Comparison of ENCODE assay signal across 27 mouse cellular contexts in the genomic region with DNA sequence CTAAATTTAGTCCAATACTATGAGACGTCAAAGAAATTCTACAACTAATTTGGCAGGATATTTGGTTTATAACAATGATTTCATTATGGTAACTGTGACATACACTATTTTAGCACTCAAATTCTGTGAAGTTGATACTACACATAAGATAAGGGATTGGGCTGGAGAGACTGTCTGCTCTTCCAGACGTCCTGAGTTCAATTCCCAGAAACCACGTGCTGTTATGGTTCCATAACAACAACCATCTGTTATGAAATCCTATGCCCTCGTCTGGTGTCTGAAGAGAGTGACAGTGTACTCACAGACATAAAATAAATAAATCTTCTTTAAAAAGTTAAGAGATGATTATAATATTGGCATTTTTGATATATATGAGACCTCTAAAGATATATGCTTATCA.
"Had no signal": no experiment of that assay in that cellular context is flagged by ENCODE, and none has a peak within 500 bp of the region (broad histone marks: within the 10 kb centered on the region; RNA-seq: fewer than 3 reads in every experiment).

No protein-coding gene starts in this region.

- ATAC-seq: hindbrain, embryonic 16.5 days; inflammation-experienced regulatory T-cells, adult 6 months; intestine, embryonic 15.5 days; intestine, postnatal 0 days had no signal

- H3K4me3 ChIP-seq: heart, embryonic 10.5 days; heart, embryonic 12.5 days; hindbrain, embryonic 10.5 days; hindbrain, embryonic 12.5 days; intestine, embryonic 15.5 days; layer of hippocampus, adult 2 months; left cerebral cortex, adult 2 months; limb, embryonic 10.5 days; limb, embryonic 12.5 days; liver, embryonic 13.5 days; liver, embryonic 15.5 days had no signal

- H3K27me3 ChIP-seq: heart, embryonic 12.5 days; hindbrain, embryonic 12.5 days; intestine, embryonic 15.5 days; limb, embryonic 12.5 days; liver, embryonic 13.5 days; liver, embryonic 15.5 days had no signal

- H3K9me3 ChIP-seq: heart, embryonic 10.5 days; heart, embryonic 12.5 days; hindbrain, embryonic 10.5 days; hindbrain, embryonic 12.5 days; intestine, embryonic 15.5 days; limb, embryonic 10.5 days; limb, embryonic 12.5 days; liver, embryonic 15.5 days had no signal

- DNase-seq: gastrocnemius, postnatal 10 days; gastrocnemius, postnatal 25 days; heart, adult 18-20 months; heart, postnatal 10 days; heart, postnatal 4 days; kidney, adult 18-20 months; kidney, adult 8-10 months; kidney, postnatal 10 days; kidney, postnatal 25 days; kidney, postnatal 4 days; liver; liver, embryonic 13.5 days had no signal

- H3K27ac ChIP-seq: heart, embryonic 10.5 days; hindbrain, embryonic 10.5 days; hindbrain, embryonic 12.5 days; hindbrain, embryonic 14.5 days; intestine, embryonic 15.5 days; layer of hippocampus, adult 2 months; left cerebral cortex, adult 2 months; limb, embryonic 10.5 days; limb, embryonic 12.5 days; liver, embryonic 13.5 days; liver, embryonic 15.5 days had no signal

- H3K9ac ChIP-seq: heart, embryonic 12.5 days; hindbrain, embryonic 12.5 days; hindbrain, embryonic 14.5 days; intestine, embryonic 15.5 days; limb, embryonic 12.5 days; liver, embryonic 13.5 days; liver, embryonic 15.5 days had no signal

- H3K4me1 ChIP-seq: heart, embryonic 10.5 days; heart, embryonic 12.5 days; hindbrain, embryonic 10.5 days; hindbrain, embryonic 12.5 days; intestine, embryonic 15.5 days; limb, embryonic 10.5 days; limb, embryonic 12.5 days; liver, embryonic 13.5 days; liver, embryonic 15.5 days had no signal

- H3K36me3 ChIP-seq: heart, embryonic 10.5 days; heart, embryonic 12.5 days; hindbrain, embryonic 10.5 days; hindbrain, embryonic 12.5 days; intestine, embryonic 15.5 days; limb, embryonic 10.5 days; limb, embryonic 12.5 days; liver, embryonic 13.5 days; liver, embryonic 15.5 days had no signal

- H3K4me2 ChIP-seq: heart, embryonic 12.5 days; hindbrain, embryonic 12.5 days; hindbrain, embryonic 14.5 days; intestine, embryonic 15.5 days; limb, embryonic 12.5 days; liver, embryonic 11.5 days; liver, embryonic 13.5 days; liver, embryonic 15.5 days had no signal
